Mouse (Mus musculus): ENCODE measurements at regions not wholly inside any gene's neighbourhood (a gene's known extent, or its start where the extent isn't known, plus 50 kb on each side); places are given as distances from the start of the nearest gene placed in this dataset.
"Not testable (repeated sequence)": the region's sequence is repeated elsewhere in the genome, so short reads cannot be mapped to it uniquely, and the experiment has no call there.

- no peak for ATAC-seq (replicated peaks; ENCODE audit: low FRiP score, low TSS enrichment, poor library complexity, severe bottlenecking)
Measured at GRCm38 (mm10) chr7:138514171-138514570, 116.6 kb upstream of the Tcerg1l start.

- no peak for ATAC-seq (replicated peaks; ENCODE audit: low FRiP score, low TSS enrichment, poor library complexity, severe bottlenecking)
Measured at GRCm38 (mm10) chr7:138505205-138505604, 107.7 kb upstream of the Tcerg1l start.

GRCm38 (mm10) chr7:138503986-138504385 is 106.5 kb upstream of the Tcerg1l start:
- ATAC-seq (replicated peaks; ENCODE audit: low FRiP score, low TSS enrichment, poor library complexity, severe bottlenecking) = no peak

GRCm38 (mm10) chr7:138503016-138503415 is 105.5 kb upstream of the Tcerg1l start:
- no peak for ATAC-seq (replicated peaks; ENCODE audit: low FRiP score, low TSS enrichment, poor library complexity, severe bottlenecking)

GRCm38 (mm10) chr7:138501347-138502014 is 104.0 kb upstream of the Tcerg1l start:
- no peak for ATAC-seq (replicated peaks; ENCODE audit: low FRiP score, low TSS enrichment, poor library complexity, severe bottlenecking)

GRCm38 (mm10) chr7:138497771-138498170 is 100.2 kb upstream of the Tcerg1l start:
- no peak for ATAC-seq (replicated peaks; ENCODE audit: low FRiP score, low TSS enrichment, poor library complexity, severe bottlenecking)

- ATAC-seq (replicated peaks; ENCODE audit: low FRiP score, low TSS enrichment, poor library complexity, severe bottlenecking) = no peak
Measured at GRCm38 (mm10) chr7:138497202-138497601, 99.7 kb upstream of the Tcerg1l start.

GRCm38 (mm10) chr7:138493661-138494060 is 96.1 kb upstream of the Tcerg1l start:
- ATAC-seq (replicated peaks; ENCODE audit: low FRiP score, low TSS enrichment, poor library complexity, severe bottlenecking) = no peak

- no peak for ATAC-seq (replicated peaks; ENCODE audit: low FRiP score, low TSS enrichment, poor library complexity, severe bottlenecking)
Measured at GRCm38 (mm10) chr7:138492261-138492660, 94.7 kb upstream of the Tcerg1l start.

GRCm38 (mm10) chr7:138489471-138489870 is 91.9 kb upstream of the Tcerg1l start:
- ATAC-seq (replicated peaks; ENCODE audit: low FRiP score, low TSS enrichment, poor library complexity, severe bottlenecking) = no peak

- no peak for ATAC-seq (replicated peaks; ENCODE audit: low FRiP score, low TSS enrichment, poor library complexity, severe bottlenecking)
Measured at GRCm38 (mm10) chr7:138488201-138488720, 90.7 kb upstream of the Tcerg1l start.

- ATAC-seq (replicated peaks; ENCODE audit: low FRiP score, low TSS enrichment, poor library complexity, severe bottlenecking) = no peak
Measured at GRCm38 (mm10) chr7:138472891-138473455, 75.4 kb upstream of the Tcerg1l start.

- ATAC-seq (replicated peaks; ENCODE audit: low FRiP score, low TSS enrichment, poor library complexity, severe bottlenecking) = no peak
Measured at GRCm38 (mm10) chr7:138472371-138472770, 74.8 kb upstream of the Tcerg1l start.

- ATAC-seq (replicated peaks; ENCODE audit: low FRiP score, low TSS enrichment, poor library complexity, severe bottlenecking) = no peak
Measured at GRCm38 (mm10) chr7:138469211-138469610, 71.7 kb upstream of the Tcerg1l start.

- ATAC-seq (replicated peaks; ENCODE audit: low FRiP score, low TSS enrichment, poor library complexity, severe bottlenecking) = no peak
Measured at GRCm38 (mm10) chr7:138468436-138468835, 70.9 kb upstream of the Tcerg1l start.

- ATAC-seq (replicated peaks; ENCODE audit: low FRiP score, low TSS enrichment, poor library complexity, severe bottlenecking) = no peak
Measured at GRCm38 (mm10) chr7:138467981-138468380, 70.5 kb upstream of the Tcerg1l start.

- no peak for ATAC-seq (replicated peaks; ENCODE audit: low FRiP score, low TSS enrichment, poor library complexity, severe bottlenecking)
Measured at GRCm38 (mm10) chr7:138467386-138467785, 69.9 kb upstream of the Tcerg1l start.

GRCm38 (mm10) chr7:138457964-138458363 is 60.4 kb upstream of the Tcerg1l start:
- ATAC-seq (replicated peaks; ENCODE audit: low FRiP score, low TSS enrichment, poor library complexity, severe bottlenecking) = no peak

- ATAC-seq (replicated peaks; ENCODE audit: low FRiP score, low TSS enrichment, poor library complexity, severe bottlenecking) = no peak
Measured at GRCm38 (mm10) chr7:138455371-138455770, 57.8 kb upstream of the Tcerg1l start.

GRCm38 (mm10) chr7:138454498-138455225 is 57.1 kb upstream of the Tcerg1l start:
- not testable (repeated sequence) for ATAC-seq (replicated peaks; ENCODE audit: low FRiP score, low TSS enrichment, poor library complexity, severe bottlenecking)

- no peak for ATAC-seq (replicated peaks; ENCODE audit: low FRiP score, low TSS enrichment, poor library complexity, severe bottlenecking)
Measured at GRCm38 (mm10) chr7:138451321-138451720, 53.8 kb upstream of the Tcerg1l start.

Data from megakaryocyte-erythroid progenitor cell, adult 5-6 weeks (primary cell).